Mouse (Mus musculus): ENCODE measurements at regions not wholly inside any gene's neighbourhood (a gene's known extent, or its start where the extent isn't known, plus 50 kb on each side); places are given as distances from the start of the nearest gene placed in this dataset. TPM values are rescaled to one million over a fixed set of nuclear protein-coding genes. Genes with fewer than 3 reads are reported as not detected.

DNA sequence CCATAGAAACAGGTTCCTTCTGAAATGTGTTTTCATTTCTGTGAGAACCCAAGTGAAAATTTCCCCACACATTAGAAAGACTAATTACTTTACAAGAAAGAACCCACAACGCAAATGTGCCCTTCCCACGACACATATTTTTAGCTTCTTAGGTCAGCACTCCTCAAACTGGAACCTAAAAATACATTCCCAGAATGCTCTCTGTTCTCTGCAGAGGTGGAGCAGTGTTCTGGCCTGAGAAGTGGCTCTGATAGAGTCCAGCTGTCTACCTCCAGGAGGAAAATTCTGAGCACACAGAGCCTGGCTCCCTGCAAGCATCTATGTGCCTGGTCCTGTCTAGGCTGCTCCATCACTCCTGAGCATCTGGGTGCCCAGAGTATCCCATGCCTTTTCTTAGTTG is 184.3 kb upstream of the BB014433 start:
- H3K27ac ChIP-seq (replicated peaks; ENCODE audit: low read depth, low read length) = no peak overlapping the region
- DNase-seq (ENCODE audit: low spot score) = no peak
- no peaks in the 10 kb centered on the region for H3K36me3 ChIP-seq (replicated peaks; ENCODE audit: control insufficient read depth, insufficient read depth, low read depth, low read length)
- no peak overlapping the region for H3K4me2 ChIP-seq (ENCODE audit: low read depth, low read length)
- no peaks in the 10 kb centered on the region for H3K9me3 ChIP-seq (replicated peaks; ENCODE audit: control insufficient read depth, low read length)
- no peak overlapping the region for H3K4me3 ChIP-seq (ENCODE audit: low read depth, low read length)
- no peak for ATAC-seq (replicated peaks; ENCODE audit: insufficient number of reproducible peaks, low FRiP score, low TSS enrichment, low read depth)
- no peaks in the 10 kb centered on the region for H3K4me1 ChIP-seq (ENCODE audit: control insufficient read depth, insufficient read depth, low read length)
- WGBS = 79% methylated on average over 2 of the region's 2 CpGs
- H3K27me3 ChIP-seq (ENCODE audit: control insufficient read depth, insufficient read depth, low read length) = no peaks in the 10 kb centered on the region
- H3K9ac ChIP-seq (replicated peaks; ENCODE audit: low read length) = no peak overlapping the region

GRCm38 (mm10) chr8:15221211-15221912 is 175.5 kb upstream of the BB014433 start:
- no peak overlapping the region for H3K4me2 ChIP-seq (ENCODE audit: low read depth, low read length)
- no peaks in the 10 kb centered on the region; the same call in 1 of the 2 replicates for H3K9me3 ChIP-seq (replicated peaks; ENCODE audit: control insufficient read depth, low read length)
- H3K4me1 ChIP-seq (ENCODE audit: control insufficient read depth, insufficient read depth, low read length) = no peaks in the 10 kb centered on the region
- H3K27me3 ChIP-seq (ENCODE audit: control insufficient read depth, insufficient read depth, low read length) = no peaks in the 10 kb centered on the region
- DNase-seq (ENCODE audit: low spot score) = peak; percentile 82
- 41% methylated on average over 13 of the region's 13 CpGs for WGBS
- H3K27ac ChIP-seq (replicated peaks; ENCODE audit: low read depth, low read length) = no peak overlapping the region
- H3K9ac ChIP-seq (replicated peaks; ENCODE audit: low read length) = no peak overlapping the region
- no peaks in the 10 kb centered on the region for H3K36me3 ChIP-seq (replicated peaks; ENCODE audit: control insufficient read depth, insufficient read depth, low read depth, low read length)
- no peak for ATAC-seq (replicated peaks; ENCODE audit: insufficient number of reproducible peaks, low FRiP score, low TSS enrichment, low read depth)
- H3K4me3 ChIP-seq (ENCODE audit: low read depth, low read length) = no peak overlapping the region

DNA sequence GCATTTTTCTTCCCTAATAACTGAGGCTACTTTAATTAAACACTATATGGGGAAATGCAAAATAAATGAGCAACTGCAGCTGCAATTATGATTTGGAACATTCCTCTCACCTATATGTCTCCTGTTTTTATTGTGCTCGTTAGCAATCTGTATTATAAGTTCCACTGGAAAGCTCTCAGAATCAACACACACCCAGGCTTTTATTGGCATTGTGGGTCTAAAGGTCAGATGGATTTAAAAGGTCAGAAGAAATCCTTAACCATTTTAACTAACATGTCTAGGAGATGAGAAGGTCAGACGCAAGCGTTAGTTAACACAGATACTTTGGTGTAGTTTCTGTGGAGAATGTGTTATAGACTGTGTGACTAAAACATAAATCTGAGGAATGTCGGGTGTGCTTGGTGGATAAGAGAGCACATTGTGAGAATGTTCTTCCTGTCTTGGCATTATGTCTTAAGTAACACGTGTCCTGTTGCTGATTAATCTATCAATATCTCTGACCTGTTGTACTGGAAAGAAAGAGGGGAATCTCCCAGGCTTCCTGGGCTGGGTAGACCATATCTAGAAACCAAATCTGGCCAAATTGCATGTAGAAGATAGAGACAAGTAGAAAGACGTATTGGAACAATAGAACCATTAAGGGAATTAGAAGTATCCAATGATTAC is 164.1 kb upstream of the BB014433 start:
- no peak overlapping the region for H3K4me3 ChIP-seq (ENCODE audit: low read depth, low read length)
- no peaks in the 10 kb centered on the region for H3K4me1 ChIP-seq (ENCODE audit: control insufficient read depth, insufficient read depth, low read length)
- no peaks in the 10 kb centered on the region for H3K36me3 ChIP-seq (replicated peaks; ENCODE audit: control insufficient read depth, insufficient read depth, low read depth, low read length)
- H3K9me3 ChIP-seq (replicated peaks; ENCODE audit: control insufficient read depth, low read length) = no peaks in the 10 kb centered on the region
- H3K9ac ChIP-seq (replicated peaks; ENCODE audit: low read length) = no peak overlapping the region
- H3K4me2 ChIP-seq (ENCODE audit: low read depth, low read length) = no peak overlapping the region
- WGBS = 80% methylated on average over 6 of the region's 6 CpGs
- DNase-seq (ENCODE audit: low spot score) = no peak
- ATAC-seq (replicated peaks; ENCODE audit: insufficient number of reproducible peaks, low FRiP score, low TSS enrichment, low read depth) = no peak
- no peak overlapping the region for H3K27ac ChIP-seq (replicated peaks; ENCODE audit: low read depth, low read length)
- no peaks in the 10 kb centered on the region for H3K27me3 ChIP-seq (ENCODE audit: control insufficient read depth, insufficient read depth, low read length)

GRCm38 (mm10) chr8:15201556-15201955 is 155.7 kb upstream of the BB014433 start:
- Histone ChIP-seq H3K27ac (replicated peaks; ENCODE audit: low read depth, low read length) (no peak overlapping the region), H3K4me1 (ENCODE audit: control insufficient read depth, insufficient read depth, low read length) (no peaks in the 10 kb centered on the region), H3K9me3 (replicated peaks; ENCODE audit: control insufficient read depth, low read length) (no peaks in the 10 kb centered on the region), H3K27me3 (ENCODE audit: control insufficient read depth, insufficient read depth, low read length) (no peaks in the 10 kb centered on the region), H3K4me3 (ENCODE audit: low read depth, low read length) (no peak overlapping the region), H3K36me3 (replicated peaks; ENCODE audit: control insufficient read depth, insufficient read depth, low read depth, low read length) (no peaks in the 10 kb centered on the region), H3K4me2 (ENCODE audit: low read depth, low read length) (no peak overlapping the region), H3K9ac (replicated peaks; ENCODE audit: low read length) (no peak overlapping the region)
- DNase-seq (ENCODE audit: low spot score) (no peak), ATAC-seq (replicated peaks; ENCODE audit: insufficient number of reproducible peaks, low FRiP score, low TSS enrichment, low read depth) (no peak)
- 88% methylated on average over 6 of the region's 6 CpGs for WGBS

- no peak overlapping the region for H3K4me2 ChIP-seq (ENCODE audit: low read depth, low read length)
- no peaks in the 10 kb centered on the region for H3K27me3 ChIP-seq (ENCODE audit: control insufficient read depth, insufficient read depth, low read length)
- H3K9me3 ChIP-seq (replicated peaks; ENCODE audit: control insufficient read depth, low read length) = no peaks in the 10 kb centered on the region
- H3K4me1 ChIP-seq (ENCODE audit: control insufficient read depth, insufficient read depth, low read length) = no peaks in the 10 kb centered on the region
- no peak overlapping the region for H3K9ac ChIP-seq (replicated peaks; ENCODE audit: low read length)
- H3K27ac ChIP-seq (replicated peaks; ENCODE audit: low read depth, low read length) = no peak overlapping the region
- DNase-seq (ENCODE audit: low spot score) = no peak
- no peaks in the 10 kb centered on the region for H3K36me3 ChIP-seq (replicated peaks; ENCODE audit: control insufficient read depth, insufficient read depth, low read depth, low read length)
- H3K4me3 ChIP-seq (ENCODE audit: low read depth, low read length) = no peak overlapping the region
- no peak for ATAC-seq (replicated peaks; ENCODE audit: insufficient number of reproducible peaks, low FRiP score, low TSS enrichment, low read depth)
- 79% methylated on average over 3 of the region's 3 CpGs for WGBS
Measured at GRCm38 (mm10) chr8:15190708-15191107, 144.8 kb upstream of the BB014433 start.

DNA sequence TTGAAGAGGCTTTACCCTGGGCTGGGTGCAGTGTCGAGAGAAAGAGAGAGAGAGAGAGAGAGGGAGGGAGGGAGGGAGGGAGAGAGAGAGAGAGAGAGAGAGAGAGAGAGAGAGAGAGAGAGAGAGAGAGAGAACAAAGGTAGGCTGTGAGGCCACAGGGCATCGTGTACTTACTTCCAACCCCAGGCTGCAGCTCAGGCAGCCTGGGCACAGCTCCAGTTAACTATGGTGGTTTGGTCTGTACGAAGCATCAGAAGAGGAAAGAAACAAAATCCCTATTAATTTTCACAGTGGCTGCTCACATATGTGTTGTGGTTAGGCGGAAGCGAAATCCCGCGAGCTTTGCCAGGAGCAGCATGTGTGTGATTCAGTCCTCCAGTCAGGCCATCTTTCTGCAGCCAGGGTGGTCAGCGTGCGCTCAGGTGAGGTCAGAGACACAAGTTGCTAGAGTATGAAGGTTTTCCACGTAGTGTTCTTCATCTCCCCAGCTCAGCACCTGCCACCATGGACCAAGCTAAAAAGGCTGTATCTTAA is 143.3 kb upstream of the BB014433 start:
- Histone ChIP-seq H3K9me3 (replicated peaks; ENCODE audit: control insufficient read depth, low read length) (no peaks in the 10 kb centered on the region), H3K27me3 (ENCODE audit: control insufficient read depth, insufficient read depth, low read length) (no peaks in the 10 kb centered on the region), H3K4me1 (ENCODE audit: control insufficient read depth, insufficient read depth, low read length) (no peaks in the 10 kb centered on the region), H3K27ac (replicated peaks; ENCODE audit: low read depth, low read length) (no peak overlapping the region), H3K4me2 (ENCODE audit: low read depth, low read length) (no peak overlapping the region), H3K9ac (replicated peaks; ENCODE audit: low read length) (no peak overlapping the region), H3K4me3 (ENCODE audit: low read depth, low read length) (no peak overlapping the region), H3K36me3 (replicated peaks; ENCODE audit: control insufficient read depth, insufficient read depth, low read depth, low read length) (no peaks in the 10 kb centered on the region)
- WGBS = 32% methylated on average over 10 of the region's 10 CpGs
- DNase-seq (ENCODE audit: low spot score) = no peak
- no peak for ATAC-seq (replicated peaks; ENCODE audit: insufficient number of reproducible peaks, low FRiP score, low TSS enrichment, low read depth)

Small RNA genes in the stretch of these regions (microRNA-seq; reads per million reads assigned to microRNA genes)
- gene Gm25255 (ENCODE audit: borderline number of aligned reads) = not detected
- gene Gm25871 (ENCODE audit: borderline number of aligned reads) = not detected

Measured in embryonic facial prominence, embryonic 11.5 days (tissue).